Mouse (Mus musculus) forebrain, embryonic 14.5 days (tissue): ENCODE results near the gene Ttyh1. TPM values are rescaled to one million over a fixed set of nuclear protein-coding genes. Genes with fewer than 3 reads are reported as not detected.

Source experiments
- ATAC-seq: fragments of 200-750 bp; cut with Nextera tagmentation; 2 replicates; pipeline ENCODE4 v1.8.0; 2017; ENCODE audit warnings: mild to moderate bottlenecking, moderate library complexity
- DNase-seq: peaks from one replicate; pipeline ENCODE4 v3.0.0-alpha.2; 2015; ENCODE audit warnings: low spot score
- H3K27ac ChIP-seq: fragments of 300-500 bp; sonication (generic); 2 replicates; pipeline ENCODE4 v1.5.1; 2014; ENCODE audit warnings: low read depth, mild to moderate bottlenecking, control low read depth, low read length, moderate library complexity
- H3K27me3 ChIP-seq: fragments of 300-500 bp; sonication (generic); replicated peaks from 2 replicates; pipeline ENCODE4 v1.6.1; 2014; ENCODE audit warnings: low read length, control low read depth, mixed read lengths; ENCODE audit not compliant: control insufficient read depth, insufficient read depth
- H3K36me3 ChIP-seq: fragments of 300-500 bp; sonication (generic); 2 replicates; pipeline ENCODE4 v1.6.1; 2014; ENCODE audit warnings: low read length, control low read depth; ENCODE audit not compliant: control insufficient read depth, insufficient read depth
- H3K4me1 ChIP-seq: fragments of 300-500 bp; sonication (generic); 2 replicates; pipeline ENCODE4 v1.6.1; 2014; ENCODE audit warnings: antibody characterized with exemption, low read length, control low read depth; ENCODE audit not compliant: control insufficient read depth, insufficient read depth
- H3K4me2 ChIP-seq: fragments of 300-500 bp; sonication (generic); 2 replicates; pipeline ENCODE4 v1.6.1; 2014; ENCODE audit warnings: mild to moderate bottlenecking, control low read depth, low read length
- H3K4me3 ChIP-seq: fragments of 300-500 bp; sonication (generic); 2 replicates; pipeline ENCODE4 v1.5.1; 2014; ENCODE audit warnings: low read depth, low read length, control low read depth
- H3K9ac ChIP-seq: fragments of 300-500 bp; sonication (generic); 2 replicates; pipeline ENCODE4 v1.6.1; 2014; ENCODE audit warnings: mild to moderate bottlenecking, low read length, control low read depth, moderate library complexity
- H3K9me3 ChIP-seq: fragments of 300-500 bp; sonication (generic); replicated peaks from 2 replicates; pipeline ENCODE4 v1.6.1; 2016; ENCODE audit warnings: low read length, control low read depth, mixed read lengths; ENCODE audit not compliant: control insufficient read depth
- WGBS: fragments of 180-500 bp; shearing (Covaris S2); extraction: QIAGEN DNeasy Blood & Tissue Kit; methylation state at CpG from one replicate; pipeline ENCODE4 v1.1.7; 2014; 5-methylcytosine and 5-hydroxymethylcytosine counted together
- polyA plus RNA-seq: library from polyadenylated mRNA; unstranded; fragments of >200 nt; fragmentation: Nextera tagmentation; extraction: Ambion mirVana; gene quantifications from 2 replicates; pipeline ENCODE4 v1.2.1, GENCODE M21; 2014

Ttyh1 gene
- polyA plus RNA-seq, 1 experiment from 2014 or later = 61.6 TPM

DNA sequence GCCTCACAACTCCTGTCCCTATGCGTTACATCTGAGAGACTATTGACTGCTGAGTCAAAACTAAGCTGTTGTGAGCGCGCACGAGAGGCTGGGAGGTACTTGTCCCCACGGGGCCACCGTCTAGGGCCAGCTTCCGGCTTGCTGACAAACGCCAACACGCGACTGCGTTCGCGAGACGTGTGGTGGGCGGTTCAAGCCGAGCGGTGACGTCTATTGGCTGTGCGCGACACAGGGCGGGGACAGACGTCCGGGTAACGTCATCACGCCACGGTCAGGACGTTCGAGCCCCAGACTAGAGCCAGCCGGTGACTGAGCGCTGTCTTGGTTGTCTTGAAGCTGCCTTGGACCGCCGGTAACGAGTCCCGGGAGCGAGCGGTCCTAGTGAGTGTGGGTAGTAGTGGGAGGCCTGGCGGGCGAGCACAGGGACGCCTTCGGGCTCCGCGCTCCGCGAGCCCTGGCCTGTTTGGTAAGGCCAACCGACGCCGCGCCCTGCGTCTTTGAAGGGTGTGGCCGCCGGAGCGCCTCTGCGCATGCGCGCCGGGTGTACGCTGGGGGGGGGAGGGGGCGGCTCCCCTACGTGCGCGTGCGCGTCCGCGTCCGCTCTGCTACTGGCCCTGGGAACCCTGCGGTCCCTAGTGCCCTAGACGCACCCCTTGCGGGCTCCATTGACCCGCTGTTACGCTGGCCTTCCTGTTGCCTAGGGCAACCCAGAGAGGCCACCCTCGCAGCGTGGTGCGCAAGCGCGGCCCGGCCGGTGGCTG is 17.7 kb downstream of the Ttyh1 start, which contains the start of gene Leng8:
Gene Leng8, plus strand, starts transcription at position 269 of the 761 bp plus-strand sequence.
- Histone ChIP-seq H3K4me3 (peak within 1 kb of the TSS; percentile 77), H3K4me2 (peak within 1 kb of the TSS; percentile 89), H3K36me3 (peaks cover 69% of the 10 kb centered on the region), H3K4me1 (peaks cover 8% of the 10 kb centered on the region), H3K9me3 (no peaks in the 10 kb centered on the region), H3K27me3 (no peaks in the 10 kb centered on the region), H3K27ac (peak within 1 kb of the TSS; percentile 96), H3K9ac (peak within 1 kb of the TSS; percentile 79)
- DNase-seq = peak; percentile 99
- peak; percentile 99 for ATAC-seq
- under 1% methylated on average over 65 of the region's 78 CpGs for WGBS

DNA sequence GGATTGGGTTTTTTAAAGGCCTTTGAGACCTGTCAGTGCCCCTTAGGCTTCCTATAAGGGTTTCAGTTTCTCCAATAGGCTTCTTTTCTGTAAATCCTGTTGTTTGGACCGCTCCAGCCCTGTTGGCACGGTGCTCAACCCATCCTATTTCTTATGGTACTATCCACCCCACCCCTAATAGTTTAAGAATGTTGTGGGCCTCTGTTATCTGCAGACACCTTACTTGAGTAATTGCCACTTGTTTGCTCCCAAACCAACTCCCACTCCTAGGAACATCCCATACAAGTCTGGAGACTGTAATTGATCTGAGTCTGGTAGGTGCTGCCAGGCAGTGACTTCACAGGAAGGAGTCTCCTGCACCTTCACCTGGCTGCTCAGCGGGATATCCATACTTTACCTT is 18.5 kb downstream of the Ttyh1 start:
- Histone ChIP-seq H3K9ac (peak overlapping the region; percentile 79), H3K27me3 (no peaks in the 10 kb centered on the region), H3K36me3 (peaks cover 69% of the 10 kb centered on the region), H3K4me1 (peaks cover 8% of the 10 kb centered on the region), H3K4me3 (peak overlapping the region; percentile 77), H3K9me3 (no peaks in the 10 kb centered on the region), H3K4me2 (peak overlapping the region; percentile 89), H3K27ac (peak overlapping the region; percentile 96; the same call in 1 of the 2 replicates)
- no peak for DNase-seq
- WGBS = 46% methylated on average over 3 of the region's 3 CpGs
- ATAC-seq = no peak

DNA sequence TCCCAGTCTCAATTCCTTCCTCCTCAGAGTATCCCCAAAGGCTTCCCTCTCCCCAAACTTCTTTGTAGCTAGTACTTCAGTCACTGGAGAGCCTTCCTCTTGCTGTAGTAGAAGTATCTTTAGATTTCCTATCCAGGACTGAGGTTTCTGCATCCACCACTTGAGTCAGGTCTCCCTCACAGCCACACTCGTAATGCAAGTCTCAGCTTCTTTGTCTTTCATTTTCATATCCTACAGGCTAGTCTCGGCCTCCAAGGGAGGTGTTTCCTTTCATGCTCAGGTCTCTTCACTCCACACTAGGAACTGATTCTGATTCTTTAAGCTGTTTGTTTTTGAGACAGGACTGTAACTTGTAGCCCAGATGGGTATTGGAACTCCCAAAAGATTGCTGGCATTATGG is 19.0 kb downstream of the Ttyh1 start:
- peaks cover 8% of the 10 kb centered on the region for H3K4me1 ChIP-seq
- 76% methylated on average over 2 of the region's 2 CpGs for WGBS

GRCm38 (mm10) chr7:4138671-4139070 is 19.5 kb downstream of the Ttyh1 start:
- H3K36me3 ChIP-seq = peaks cover 69% of the 10 kb centered on the region
- ATAC-seq (no peak), DNase-seq (no peak)
- peak overlapping the region; percentile 89; the same call in 1 of the 2 replicates for H3K4me2 ChIP-seq
- no peaks in the 10 kb centered on the region for H3K9me3 ChIP-seq
- H3K27ac ChIP-seq = no peak overlapping the region
- 93% methylated on average over 7 of the region's 7 CpGs for WGBS
- no peak overlapping the region for H3K4me3 ChIP-seq
- H3K9ac ChIP-seq = no peak overlapping the region
- H3K4me1 ChIP-seq = peaks cover 8% of the 10 kb centered on the region
- H3K27me3 ChIP-seq = no peaks in the 10 kb centered on the region

More for the DNA sequence above, 19.0 kb downstream of the Ttyh1 start:
- no peaks in the 10 kb centered on the region for H3K27me3 ChIP-seq
- peak overlapping the region; percentile 77 for H3K4me3 ChIP-seq
- ATAC-seq (no peak), DNase-seq (no peak)
- no peaks in the 10 kb centered on the region for H3K9me3 ChIP-seq
- peaks cover 69% of the 10 kb centered on the region for H3K36me3 ChIP-seq
- H3K27ac ChIP-seq = no peak overlapping the region
- peak overlapping the region; percentile 89 for H3K4me2 ChIP-seq
- peak overlapping the region; percentile 79 for H3K9ac ChIP-seq

- ATAC-seq = no peak
- no peak overlapping the region for H3K4me2 ChIP-seq
- no peak overlapping the region for H3K9ac ChIP-seq
- no peak for DNase-seq
- WGBS = 91% methylated on average over 5 of the region's 5 CpGs
- H3K27me3 ChIP-seq = no peaks in the 10 kb centered on the region
- no peak overlapping the region for H3K27ac ChIP-seq
- H3K4me3 ChIP-seq = no peak overlapping the region
- H3K4me1 ChIP-seq = peaks cover 8% of the 10 kb centered on the region
- peaks cover 69% of the 10 kb centered on the region for H3K36me3 ChIP-seq
- no peaks in the 10 kb centered on the region for H3K9me3 ChIP-seq
Measured at GRCm38 (mm10) chr7:4139391-4139790, 20.2 kb downstream of the Ttyh1 start.

- 96% methylated on average over 6 of the region's 6 CpGs for WGBS
- DNase-seq (no peak), ATAC-seq (no peak)
- H3K4me1 ChIP-seq = peaks cover 8% of the 10 kb centered on the region
- no peak overlapping the region for H3K4me3 ChIP-seq
- H3K4me2 ChIP-seq = no peak overlapping the region
- H3K36me3 ChIP-seq = peaks cover 88% of the 10 kb centered on the region
- no peak overlapping the region for H3K27ac ChIP-seq
- no peaks in the 10 kb centered on the region for H3K27me3 ChIP-seq
- no peaks in the 10 kb centered on the region for H3K9me3 ChIP-seq
- H3K9ac ChIP-seq = no peak overlapping the region
Measured at GRCm38 (mm10) chr7:4141648-4142325, 22.6 kb downstream of the Ttyh1 start.

- DNase-seq (no peak), ATAC-seq (no peak)
- Histone ChIP-seq H3K27me3 (no peaks in the 10 kb centered on the region), H3K9ac (no peak overlapping the region), H3K9me3 (no peaks in the 10 kb centered on the region), H3K4me1 (peaks cover 4% of the 10 kb centered on the region), H3K4me3 (no peak overlapping the region), H3K4me2 (no peak overlapping the region), H3K27ac (no peak overlapping the region), H3K36me3 (peaks cover 99% of the 10 kb centered on the region)
- WGBS = 97% methylated on average over 10 of the region's 10 CpGs
Measured at GRCm38 (mm10) chr7:4142796-4143445, 23.7 kb downstream of the Ttyh1 start.

- no peak for ATAC-seq
- no peak for DNase-seq
Measured at GRCm38 (mm10) chr7:4143506-4143905, 24.3 kb downstream of the Ttyh1 start.

More at GRCm38 (mm10) chr7:4143506-4143905, 24.3 kb downstream of the Ttyh1 start:
- H3K27ac ChIP-seq = no peak overlapping the region
- H3K4me3 ChIP-seq = no peak overlapping the region
- peaks cover 3% of the 10 kb centered on the region; the same call in 1 of the 2 replicates for H3K4me1 ChIP-seq
- H3K9ac ChIP-seq = no peak overlapping the region
- no peaks in the 10 kb centered on the region for H3K9me3 ChIP-seq
- 95% methylated on average over 19 of the region's 19 CpGs for WGBS
- H3K4me2 ChIP-seq = no peak overlapping the region
- H3K36me3 ChIP-seq = peaks cover 100% of the 10 kb centered on the region
- no peaks in the 10 kb centered on the region for H3K27me3 ChIP-seq
